Mouse (Mus musculus) kidney, postnatal 36 days (tissue): Measurements from ENCODE around the gene Frat1.
"Not testable (repeated sequence)": the region's sequence is repeated elsewhere in the genome, so short reads cannot be mapped to it uniquely, and the experiment has no call there.

Experiments used
- DNase-seq, 2 experiments: peaks; one replicate each; pipeline ENCODE4 v3.0.0; 2021 to 2022; ENCODE audit warnings: mixed read lengths in 2 of 2

Frat1 gene

DNA sequence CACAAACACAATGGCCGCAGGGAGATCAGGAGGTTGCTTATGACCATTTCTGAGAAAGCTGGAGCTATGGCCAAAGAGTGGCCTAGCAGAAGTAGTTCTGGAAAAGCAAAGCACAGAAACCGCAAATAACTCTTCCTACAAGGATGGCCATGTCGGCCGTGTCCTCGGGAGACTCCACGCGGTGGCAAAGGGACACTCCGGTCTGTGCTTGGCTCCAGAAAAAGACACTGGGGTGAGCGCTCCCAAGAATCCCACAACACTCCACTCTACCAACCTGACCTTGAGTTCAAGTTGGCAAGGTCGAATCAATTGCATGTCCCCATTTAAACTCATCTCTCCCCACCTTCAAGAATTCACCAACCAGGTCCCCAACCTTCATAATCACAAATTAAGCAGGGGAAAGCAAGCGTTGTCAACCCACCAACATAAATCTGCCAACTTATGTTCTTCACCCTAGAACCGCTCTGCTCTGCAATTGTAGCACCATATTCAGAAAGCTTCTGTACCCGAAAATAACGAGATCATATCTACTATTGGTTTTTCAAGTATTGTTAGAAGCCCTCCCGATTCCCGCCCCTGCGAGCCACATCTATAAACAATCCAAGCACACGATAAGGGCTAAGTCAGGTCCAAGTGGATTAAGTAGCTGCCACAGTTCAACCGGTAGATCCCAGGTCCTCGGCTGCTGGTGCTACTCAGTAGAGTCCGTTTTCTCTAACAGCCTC is 16.8 kb downstream of the Frat1 start:
- peak in 1 of 2 experiments; percentile 19 for DNase-seq

DNA sequence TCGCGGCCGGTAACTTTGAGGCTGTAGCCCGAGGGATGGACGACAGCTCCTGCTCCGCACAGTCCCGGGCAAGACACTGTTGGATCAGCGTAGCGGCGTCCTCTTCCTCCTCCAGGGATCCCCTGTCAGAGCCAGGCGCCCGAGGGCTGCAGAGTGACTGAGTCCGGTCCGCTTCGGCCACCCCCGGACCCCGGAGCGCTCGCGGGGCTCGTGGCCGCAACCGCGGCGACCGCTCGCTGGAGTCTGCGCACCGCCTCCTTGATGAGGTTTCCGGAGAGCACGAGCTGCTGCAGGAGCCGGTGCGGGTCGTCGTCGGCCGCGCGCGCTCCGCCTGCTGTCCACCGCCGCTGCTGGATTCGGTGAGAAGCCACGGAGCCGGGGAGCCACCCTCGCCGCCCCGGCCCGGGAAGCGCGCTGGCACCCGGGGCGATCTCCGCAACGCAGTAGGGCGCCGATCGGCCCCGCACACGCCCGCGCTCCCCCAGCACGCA is 17.4 kb downstream of the Frat1 start:
- DNase-seq, result peak; percentile 24 to 64

- peak in 1 of 2 experiments; percentile 58 for DNase-seq
These were observed 17.8 kb downstream of the Frat1 start for GRCm38 (mm10) chr19:41847614-41847991.

GRCm38 (mm10) chr19:41847992-41848851 is 18.5 kb downstream of the Frat1 start, which contains the start of gene Frat2:
Gene Frat2 (minus strand): TSS chr19:41848132.
- DNase-seq, result peak; percentile 88 to 91

GRCm38 (mm10) chr19:41850021-41850718 is 20.4 kb downstream of the Frat1 start:
- no peak for DNase-seq

DNA sequence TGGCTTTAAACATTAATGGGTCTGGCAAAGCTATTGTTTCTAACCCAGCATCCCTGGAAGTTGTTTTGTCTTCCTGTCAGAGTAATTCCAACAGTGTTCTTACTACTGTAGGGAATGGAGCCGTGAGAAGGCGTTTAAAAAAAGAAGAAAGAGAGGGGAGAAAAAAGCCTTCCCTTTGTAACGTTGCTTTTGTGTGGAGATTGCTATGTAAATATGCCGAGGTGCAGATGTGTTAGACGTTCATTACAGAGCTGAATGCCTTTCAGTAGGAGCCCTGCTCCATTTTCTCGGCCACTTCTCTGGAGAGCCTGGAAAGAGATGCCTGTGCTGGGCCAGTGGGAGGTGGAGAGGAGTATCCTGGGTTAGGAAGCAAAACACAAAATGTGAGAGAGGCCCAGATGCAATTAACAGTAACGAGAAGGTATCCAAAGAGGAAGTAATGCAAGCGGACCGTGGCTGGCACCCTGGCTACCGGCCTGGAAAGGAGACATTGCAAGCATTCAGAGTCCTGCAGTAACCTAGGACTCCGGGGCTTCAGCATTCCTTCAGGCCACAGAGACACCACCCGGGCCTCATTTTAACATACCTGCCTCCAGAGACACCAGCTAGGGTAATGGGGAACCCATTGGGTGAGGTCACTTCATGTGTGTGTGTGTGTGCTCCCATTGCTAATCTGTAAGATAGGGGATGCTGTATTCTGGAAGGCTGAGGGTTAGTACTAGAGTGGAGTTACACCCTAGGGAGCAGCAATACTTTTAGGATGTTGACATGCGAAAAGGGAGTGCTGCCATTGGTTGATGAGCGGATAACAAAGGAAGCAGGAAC is 21.2 kb downstream of the Frat1 start:
- DNase-seq, result peak in 1 of 2 experiments; percentile 15

DNA sequence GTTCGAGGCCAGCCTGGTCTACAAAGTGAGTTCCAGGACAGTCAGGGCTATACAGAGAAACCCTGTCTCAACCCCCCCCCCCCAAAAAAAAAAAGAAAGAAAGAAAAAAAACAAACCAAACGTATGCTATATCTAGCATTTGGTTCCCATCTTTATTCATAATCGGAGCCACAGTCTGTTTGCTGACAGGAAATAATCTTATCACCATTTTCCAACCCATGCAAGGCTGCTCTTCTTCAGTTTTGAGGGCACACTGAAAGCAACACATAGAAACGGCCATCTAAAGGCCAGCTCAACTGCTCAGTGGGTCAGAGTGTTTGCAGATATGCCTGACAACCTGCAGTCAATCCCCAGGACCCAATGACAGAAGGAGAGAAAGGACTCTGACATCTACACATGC is 22.7 kb downstream of the Frat1 start:
- DNase-seq, result no peak

- no peak for DNase-seq
These were observed 27.5 kb downstream of the Frat1 start for GRCm38 (mm10) chr19:41857086-41857762.

DNA sequence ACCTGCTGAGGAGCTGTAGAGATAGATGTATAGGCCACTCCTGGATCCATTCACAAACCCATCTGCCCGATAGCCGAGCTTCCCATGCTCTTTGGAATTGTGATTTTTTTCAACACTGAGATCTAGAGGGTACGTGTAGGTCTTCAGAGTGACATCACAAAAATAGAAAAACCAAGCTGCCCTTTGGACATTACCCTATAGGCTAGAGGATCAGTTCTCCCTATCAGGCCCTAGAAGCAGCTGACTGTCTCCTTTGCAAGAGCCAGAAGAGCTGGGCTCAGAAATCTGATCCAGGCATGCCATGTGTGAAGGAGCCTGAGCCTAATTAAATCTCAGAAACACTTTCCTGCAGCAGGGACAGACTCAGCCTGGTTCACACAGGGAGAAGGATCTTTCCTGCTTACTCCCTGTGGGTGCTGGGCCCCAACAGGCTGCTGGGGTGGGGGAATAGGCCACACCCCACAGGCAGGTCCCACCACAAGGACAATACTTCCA is 28.1 kb downstream of the Frat1 start:
- DNase-seq, result no peak

DNA sequence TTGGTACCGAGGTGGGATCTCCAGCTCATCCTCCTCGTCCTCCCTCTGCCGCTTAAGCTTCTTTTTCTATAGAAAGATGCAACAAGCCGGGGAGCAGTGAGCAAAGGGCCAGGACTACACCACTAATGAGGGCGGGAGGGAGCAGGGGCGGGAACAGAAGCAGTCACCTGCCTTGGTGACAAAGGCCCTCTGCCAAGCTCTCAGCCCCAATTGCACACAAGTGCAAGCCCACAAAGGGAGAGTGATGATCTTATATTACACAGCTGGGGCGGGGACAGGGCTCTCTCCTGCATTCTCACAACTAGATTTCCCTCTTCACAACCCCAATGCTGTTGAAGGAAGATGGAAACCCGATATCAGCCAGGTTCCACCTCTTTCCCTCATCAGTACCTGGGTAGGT is 36.9 kb downstream of the Frat1 start:
- DNase-seq, result no peak

GRCm38 (mm10) chr19:41869296-41869695 is 39.5 kb downstream of the Frat1 start:
- no peak for DNase-seq

DNA sequence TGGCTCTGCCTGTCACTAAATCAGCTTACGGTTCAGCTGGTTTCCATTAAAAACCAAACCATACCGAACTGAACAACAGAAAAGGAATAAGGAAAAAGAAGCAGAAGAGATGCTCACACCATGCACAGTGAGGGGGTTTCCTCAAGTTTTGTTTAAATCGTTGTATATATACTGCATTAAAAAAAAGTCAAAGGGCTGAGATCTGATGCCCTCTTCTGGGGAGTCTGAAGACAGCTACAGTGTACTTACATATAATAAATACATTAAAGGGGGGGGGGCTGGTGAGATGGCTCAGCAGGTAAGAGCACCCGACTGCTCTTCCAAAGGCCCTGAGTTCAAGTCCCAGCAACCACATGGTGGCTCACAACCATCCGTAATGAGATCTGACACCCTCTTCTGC is 40.2 kb downstream of the Frat1 start:
- DNase-seq, result not testable (repeated sequence)

DNA sequence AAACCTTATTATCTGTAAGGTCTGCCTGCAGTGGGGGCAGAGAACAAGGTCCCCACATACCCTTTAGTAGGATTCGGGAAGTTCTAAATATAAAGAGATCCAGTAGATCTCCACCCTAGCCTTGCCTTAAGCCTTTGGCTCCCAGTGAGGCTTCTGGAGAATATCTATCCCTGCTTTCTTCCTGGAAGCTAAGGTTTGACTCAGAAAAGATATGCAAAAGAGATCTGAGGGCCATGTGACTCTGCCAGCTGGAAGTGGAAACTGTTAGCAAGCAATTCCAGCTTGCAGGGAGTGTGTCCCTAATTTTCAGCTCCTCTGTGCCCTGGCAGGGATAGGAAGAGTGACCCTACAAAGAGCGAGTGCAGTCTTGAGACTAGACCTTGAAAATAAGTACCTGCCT is 42.5 kb downstream of the Frat1 start:
- no peak for DNase-seq

- DNase-seq, result no peak
These were observed 44.6 kb downstream of the Frat1 start for GRCm38 (mm10) chr19:41874356-41874755.

DNA sequence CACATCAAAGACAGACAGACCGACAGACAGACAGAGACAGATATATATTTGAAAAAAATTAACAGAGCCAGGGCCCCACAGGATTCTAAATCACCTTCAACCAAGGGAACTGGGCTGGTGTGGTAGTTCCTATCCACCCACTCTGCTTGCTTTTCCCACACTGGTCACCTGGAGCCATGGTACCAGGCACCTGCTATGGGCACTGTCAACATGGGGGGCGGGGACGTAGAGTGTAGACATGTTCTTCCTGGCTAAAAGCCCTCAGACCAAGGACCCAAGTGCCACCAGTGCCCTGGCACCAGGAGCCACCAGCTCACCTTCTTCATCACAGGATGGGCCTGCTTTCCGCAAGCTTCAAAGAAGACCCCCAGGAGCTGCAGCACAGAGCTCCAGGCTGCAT is 52.1 kb downstream of the Frat1 start:
- DNase-seq, result no peak
